Mouse (Mus musculus) ES-E14 (cell line): ENCODE data around the gene Pcdh15.

Experiments
- CHD2 ChIP-seq: IDR thresholded peaks from 2 replicates; pipeline ENCODE4 v1.6.1; 2014; ENCODE audit warnings: mild to moderate bottlenecking, low read depth, low read length, inconsistent platforms
- HCFC1 ChIP-seq: IDR thresholded peaks from 2 replicates; pipeline ENCODE4 v1.6.1; 2012; ENCODE audit warnings: low read length, inconsistent platforms, borderline replicate concordance; ENCODE audit not compliant: insufficient read depth
- MAFK ChIP-seq: IDR thresholded peaks from 2 replicates; pipeline ENCODE4 v1.6.1; 2014; ENCODE audit warnings: mild to moderate bottlenecking, low read depth, low read length, inconsistent platforms; ENCODE audit not compliant: insufficient read depth
- ZNF384 ChIP-seq: IDR thresholded peaks from 2 replicates; pipeline ENCODE4 v1.6.1; 2012; ENCODE audit warnings: low read depth, low read length, inconsistent platforms

DNA sequence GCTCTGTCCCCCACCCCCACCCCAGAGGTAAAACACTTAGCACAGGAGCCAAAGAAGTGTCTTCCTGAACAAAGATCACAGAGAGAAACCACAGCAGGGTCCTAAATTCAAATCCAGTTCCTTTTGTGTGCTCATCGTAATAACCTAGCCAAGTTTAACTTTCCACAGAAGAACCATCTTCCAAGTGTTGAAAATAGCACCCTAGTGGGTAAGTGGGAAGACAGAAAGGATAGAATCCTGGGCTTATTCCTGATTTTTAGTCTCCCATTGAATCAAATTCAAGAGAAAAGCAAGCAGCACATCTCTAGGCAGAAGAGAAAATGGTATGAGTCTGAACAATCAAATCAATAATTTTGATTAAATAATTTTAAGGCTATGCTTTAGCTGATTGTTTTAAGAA lies 1315.8 kb downstream of the Pcdh15 start:
- TF ChIP-seq MAFK: no peak
- TF ChIP-seq CHD2: no peak
- TF ChIP-seq HCFC1: no peak
- TF ChIP-seq ZNF384: no peak
